Mouse (Mus musculus): ENCODE results near the gene Actl11. TPM values are rescaled to one million over a fixed set of nuclear protein-coding genes. Genes with fewer than 3 reads are reported as not detected.

Actl11 gene
- total RNA-seq, 4 experiments from 2014 or later = not detected

GRCm38 (mm10) chr9:107923021-107923420, 5.2 kb upstream of the Actl11 start:
- DNase-seq = no peak

DNA sequence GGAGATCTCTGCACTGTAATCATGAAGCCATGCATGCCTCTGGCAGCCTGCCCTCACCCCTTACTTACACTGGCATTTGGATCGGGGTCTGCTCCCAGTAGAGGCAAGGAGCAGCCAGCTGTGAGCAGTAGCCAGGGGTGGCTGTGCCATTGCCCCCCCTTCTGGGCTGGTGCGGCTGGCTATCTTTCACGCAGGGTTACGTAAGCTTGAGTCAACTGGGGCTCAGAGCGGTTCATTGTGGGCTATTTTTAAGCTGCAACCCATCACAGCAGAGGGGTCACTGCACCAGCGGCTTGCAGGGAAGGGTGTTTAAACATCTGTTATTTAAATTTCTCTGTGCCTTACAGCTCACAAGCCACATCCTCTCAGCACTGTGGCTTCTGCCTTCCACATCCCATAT, 4.3 kb upstream of the Actl11 start:
- DNase-seq = no peak

DNA sequence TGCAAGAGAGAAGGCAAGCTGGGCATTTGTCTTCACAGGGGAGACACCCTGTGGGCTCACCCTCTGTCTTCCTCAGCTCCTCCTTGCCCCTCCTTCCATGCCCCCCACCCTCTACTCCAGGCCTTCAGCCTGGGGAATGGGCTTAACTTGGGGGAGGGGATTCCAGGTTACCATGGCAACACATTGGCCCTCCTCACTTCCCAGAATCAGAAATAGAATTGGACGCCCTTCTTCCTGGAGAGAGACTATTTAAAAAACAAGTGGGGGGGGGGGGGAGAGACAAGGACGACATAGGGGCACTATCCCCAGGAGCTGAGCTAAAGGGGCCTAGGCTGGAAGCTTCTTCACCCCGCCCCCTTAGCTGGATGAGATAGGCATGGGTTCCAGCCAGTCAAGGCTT, 3.0 kb upstream of the Actl11 start:
- no peak for DNase-seq

DNA sequence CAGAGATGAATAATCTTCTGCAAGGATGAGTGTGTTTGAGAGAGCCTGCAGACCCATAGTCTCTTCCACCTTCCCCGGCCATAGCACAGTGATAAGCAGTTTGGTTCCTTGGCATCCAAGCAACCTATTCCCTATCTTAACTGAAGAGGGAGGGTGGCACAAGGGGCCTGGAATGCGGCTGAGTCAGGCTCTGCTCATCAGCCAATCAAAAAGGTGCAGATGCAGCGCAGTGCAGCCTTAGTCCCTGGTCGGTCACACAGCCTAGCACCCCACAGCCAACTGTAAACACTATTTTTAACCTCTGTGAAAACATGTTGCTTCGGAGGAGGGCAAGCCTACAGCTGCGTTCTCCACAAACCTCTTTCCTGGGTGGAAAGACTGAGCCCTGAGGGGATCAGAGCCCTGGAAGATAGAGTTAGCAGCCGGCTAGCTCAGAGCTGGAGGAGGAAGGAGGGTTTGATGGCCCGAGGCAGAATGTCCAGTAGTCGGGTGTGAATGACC, 1.3 kb upstream of the Actl11 start:
- no peak for DNase-seq

DNA sequence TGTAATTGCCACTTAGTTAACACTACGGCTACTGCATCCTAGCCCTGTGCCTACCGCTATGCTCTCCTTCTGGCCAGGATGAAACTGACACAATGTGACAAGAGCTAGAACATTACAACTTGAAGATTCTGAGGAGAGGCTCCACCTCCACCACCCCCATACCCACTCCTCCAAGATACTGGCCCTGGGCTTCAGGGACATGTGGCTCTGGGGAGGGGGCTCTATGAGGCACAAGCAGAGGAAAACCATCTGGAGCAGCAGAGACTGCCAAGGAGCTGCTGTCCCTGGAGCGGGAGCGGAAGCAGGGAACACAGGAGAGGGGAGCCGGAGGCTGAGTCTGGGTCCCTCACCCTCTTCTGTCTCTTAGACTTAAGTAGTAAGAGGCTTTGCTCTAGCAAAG, 520 bp upstream of the Actl11 start:
- no peak for DNase-seq

GRCm38 (mm10) chr9:107932221-107932620, 4.0 kb downstream of the Actl11 start:
- DNase-seq = no peak

- DNase-seq = no peak
Observed at GRCm38 (mm10) chr9:107934146-107934545, 5.9 kb downstream of the Actl11 start.

DNA sequence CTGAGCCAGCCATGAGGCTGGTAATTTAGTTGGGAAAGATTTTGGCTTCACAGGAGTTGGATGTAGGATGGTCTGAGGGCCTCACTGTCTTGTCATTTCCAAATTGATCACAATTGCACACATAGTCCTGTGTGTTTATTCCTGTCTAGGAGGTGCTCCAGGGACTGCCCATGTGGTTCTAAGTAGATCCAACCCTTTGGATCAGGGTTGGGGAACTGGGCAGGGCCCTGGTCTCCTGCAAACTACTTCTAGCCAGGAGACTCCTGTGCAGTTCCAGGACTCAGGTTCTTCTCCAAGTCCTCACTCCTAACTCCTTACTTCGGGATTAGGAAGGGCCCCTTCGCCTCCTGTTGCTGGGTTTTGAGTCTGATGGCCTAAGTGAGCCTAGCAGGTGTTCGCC, 7.1 kb downstream of the Actl11 start, which contains the start of gene Camkv:
TSS of gene Camkv (plus strand) at position 301 of the 400 bp plus-strand sequence.
- DNase-seq = no peak

DNA sequence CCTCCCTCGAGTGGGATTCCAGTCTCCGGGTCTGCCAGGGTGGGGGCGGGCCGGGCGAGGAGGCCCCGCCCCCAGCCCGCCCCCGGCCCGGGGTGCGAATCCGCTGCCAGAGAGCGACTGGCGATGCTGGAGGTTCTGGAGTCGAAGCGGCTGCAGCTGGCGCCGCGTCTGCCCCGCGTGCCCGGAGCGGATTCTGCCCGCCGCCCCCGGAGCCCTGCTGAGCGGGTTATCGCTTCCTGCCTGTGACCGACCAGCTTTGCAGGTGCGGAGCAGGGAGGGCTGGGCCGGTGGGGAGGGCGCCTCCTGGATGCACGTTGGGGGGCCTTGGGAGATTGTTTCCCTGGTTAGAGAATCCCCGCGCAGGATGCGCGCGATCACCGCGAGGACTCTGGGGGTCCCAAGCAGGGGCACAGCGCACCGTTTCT, 7.5 kb downstream of the Actl11 start:
- no peak for DNase-seq

- DNase-seq = no peak
Observed at GRCm38 (mm10) chr9:107936215-107936822, 8.1 kb downstream of the Actl11 start.

DNA sequence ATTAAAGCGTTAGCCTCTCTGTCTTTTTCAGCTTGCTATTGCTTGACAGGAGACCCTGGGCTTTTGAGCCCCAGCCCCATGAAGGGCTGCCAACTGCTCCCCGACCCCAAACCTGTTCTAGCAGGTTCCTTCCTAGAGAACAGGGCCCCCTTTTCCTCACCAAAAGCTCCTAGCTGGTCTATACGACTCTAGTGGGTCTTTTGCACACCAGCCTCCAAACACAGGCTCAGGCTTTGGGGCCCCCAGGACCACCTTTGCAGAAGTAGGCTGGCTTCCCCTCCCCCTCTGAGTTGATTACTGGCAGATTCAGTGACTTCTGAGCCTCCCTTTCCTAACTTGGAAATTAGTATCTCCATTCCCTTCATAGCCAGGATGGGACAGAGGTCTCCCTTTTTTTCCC, 8.6 kb downstream of the Actl11 start:
- no peak for DNase-seq

GRCm38 (mm10) chr9:107947241-107948194, 19.2 kb downstream of the Actl11 start:
- no peak for DNase-seq

DNA sequence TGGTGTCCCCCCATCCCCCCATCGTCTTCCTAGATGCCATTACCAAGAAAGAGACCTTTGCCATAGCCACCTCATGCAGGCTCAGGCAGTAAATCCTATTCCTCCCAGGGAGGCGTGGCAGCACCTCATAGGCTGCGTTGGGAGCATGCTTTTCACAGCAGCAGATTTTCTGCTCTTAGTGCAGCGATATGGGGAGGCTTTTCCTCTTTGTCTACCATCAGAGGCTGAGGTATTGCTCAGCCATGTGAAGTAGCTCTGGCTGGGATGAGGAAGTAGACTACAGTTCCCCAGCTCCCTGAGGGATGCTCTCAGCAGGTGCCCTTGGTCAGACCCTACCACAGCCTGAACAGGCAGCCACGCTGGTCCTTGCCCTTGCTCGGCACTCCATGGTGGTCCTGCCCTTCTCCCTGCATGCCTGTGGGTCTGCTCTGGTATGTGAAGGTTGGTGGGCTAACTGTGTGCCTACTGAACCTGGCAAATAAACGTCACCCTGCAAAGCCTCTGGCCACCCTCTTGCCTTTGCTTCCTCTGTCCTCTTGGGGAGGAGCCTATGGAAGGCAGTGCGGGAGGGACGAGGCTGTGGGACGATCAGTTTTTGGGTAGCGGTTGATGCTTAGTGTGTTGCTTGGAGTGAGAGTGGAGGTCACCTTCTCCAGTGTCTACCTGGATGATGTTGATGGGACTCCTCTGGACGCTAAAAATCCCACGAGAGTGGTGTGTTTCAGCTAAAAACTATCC, 21.1 kb downstream of the Actl11 start:
- DNase-seq = no peak

DNA sequence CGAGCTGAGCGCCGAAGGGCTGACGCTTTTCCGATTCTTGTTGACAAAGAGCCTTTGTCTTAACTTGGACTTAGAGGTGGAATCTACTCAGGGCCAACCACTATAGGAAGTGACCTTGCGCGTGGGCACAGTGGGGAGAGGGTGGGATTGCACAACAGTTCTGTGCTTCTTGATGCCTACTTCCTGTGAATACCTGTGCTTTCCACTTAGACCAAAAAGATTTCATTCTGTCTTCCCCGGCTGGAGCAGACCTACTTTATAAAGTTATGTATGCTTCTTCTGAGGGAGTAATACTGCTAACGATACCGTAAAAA, 21.6 kb downstream of the Actl11 start, which contains the start of gene Traip:
TSS of gene Traip (plus strand) at position 215 of the 314 bp plus-strand sequence.
- DNase-seq = no peak

- DNase-seq = peak; percentile 86
Observed at GRCm38 (mm10) chr9:107950460-107951355, 22.4 kb downstream of the Actl11 start.

GRCm38 (mm10) chr9:107955613-107956289, 27.5 kb downstream of the Actl11 start:
- no peak for DNase-seq

DNA sequence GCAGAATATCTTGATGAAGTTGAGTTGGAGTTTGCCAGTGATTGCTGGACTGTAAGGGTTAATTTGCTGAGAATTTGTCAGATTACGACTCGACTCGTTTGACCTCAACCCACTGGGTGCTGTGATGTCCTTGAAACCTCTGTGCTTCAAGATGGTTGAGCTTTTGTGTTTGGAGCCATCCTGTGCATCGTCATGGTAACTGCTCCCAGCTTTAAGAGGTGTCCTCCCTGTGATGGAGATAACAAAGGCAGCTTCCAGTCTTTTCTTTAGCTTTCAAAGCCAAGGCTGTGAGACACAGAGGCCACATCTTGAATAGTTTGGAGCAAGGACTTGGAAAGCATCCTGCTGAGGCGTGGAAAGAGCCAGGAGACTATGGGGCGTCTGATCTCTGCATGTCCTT, 28.9 kb downstream of the Actl11 start:
- no peak for DNase-seq

GRCm38 (mm10) chr9:107959896-107960295, 31.6 kb downstream of the Actl11 start:
- peak; percentile 66 for DNase-seq

DNA sequence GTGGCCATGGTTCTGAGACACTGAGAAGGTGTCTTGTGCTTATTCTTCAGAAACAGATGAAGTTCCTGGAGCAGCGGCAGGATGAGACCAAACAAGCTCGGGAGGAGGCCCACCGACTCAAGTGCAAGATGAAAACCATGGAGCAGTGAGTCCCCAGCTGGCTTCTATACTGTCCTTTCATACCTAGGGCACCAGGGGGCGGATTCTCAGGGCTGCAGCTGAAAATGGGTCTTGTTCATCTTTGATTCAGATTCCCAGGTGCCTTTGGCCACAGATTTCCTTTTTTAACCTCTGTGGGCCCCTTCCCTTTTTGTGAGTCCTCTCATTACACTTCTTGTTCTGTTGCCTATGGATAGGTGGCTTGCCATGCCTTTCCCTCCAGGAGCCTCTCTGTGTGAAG, 32.7 kb downstream of the Actl11 start:
- no peak for DNase-seq

GRCm38 (mm10) chr9:107961351-107961762, 33.1 kb downstream of the Actl11 start:
- DNase-seq = no peak

GRCm38 (mm10) chr9:107961881-107962280, 33.6 kb downstream of the Actl11 start:
- DNase-seq = no peak

All from adrenal gland, adult 8-10 months (tissue).